Mouse (Mus musculus) left cerebral cortex, postnatal 10 days (tissue): Measurements from ENCODE around the gene Slc8a1. TPM values are rescaled to one million over a fixed set of nuclear protein-coding genes. Genes with fewer than 3 reads are reported as not detected.

Experiments
- DNase-seq, 2 experiments: peaks; one replicate each; pipeline ENCODE4 v3.0.0; 2021 to 2022; ENCODE audit warnings: low spot score in 2 of 2, mixed read lengths in 1 of 2; ENCODE audit errors: extremely low spot score in 1 of 2
- intact Hi-C: fragments of 180-260 bp; cut with DNase I; formaldehyde crosslinking; loops from one replicate; pipeline ENCODE4 v1.15.1; 2025
- total RNA-seq, 2 experiments: library from RNA; stranded (reverse); gene quantifications; 2 replicates each; pipeline ENCODE4 v1.2.3; 2021

Slc8a1 gene
- total RNA-seq, 2 experiments from 2014 or later: 289 to 295 TPM

- peak; percentile 33 to 72 for DNase-seq
- intact Hi-C loops: loop anchor here (10.0 kb wide), 1 partner anchor 184 kb away; no protein-coding TSS in a partner anchor
Observed at GRCm38 (mm10) chr17:81480351-81481161, 257.6 kb downstream of the Slc8a1 start.

DNA sequence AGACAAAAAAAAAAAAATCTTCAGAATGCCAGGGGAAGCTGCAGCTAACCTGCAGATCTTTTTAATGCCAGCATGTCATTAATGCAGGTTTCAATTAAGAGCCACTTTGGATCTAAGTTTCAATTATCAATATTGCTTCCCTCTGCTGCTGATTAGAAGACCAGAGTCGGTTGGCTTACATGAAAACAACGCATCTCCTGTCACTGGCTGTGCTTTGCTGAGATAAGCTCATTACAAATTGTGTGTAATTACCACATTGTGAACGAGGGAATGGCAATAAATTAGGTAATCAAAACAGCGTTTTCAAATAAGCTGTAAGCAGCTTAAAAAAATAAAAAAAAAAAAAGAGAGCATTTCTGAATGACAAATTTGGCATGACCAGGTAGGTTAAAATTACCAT, 258.4 kb downstream of the Slc8a1 start:
- intact Hi-C loops: loop anchor here (10.0 kb wide), 1 partner anchor 185 kb away; no protein-coding TSS in a partner anchor

GRCm38 (mm10) chr17:81477420-81477819, 260.8 kb downstream of the Slc8a1 start:
- intact Hi-C loops: no loop called here

More for the DNA sequence above, 258.4 kb downstream of the Slc8a1 start:
- DNase-seq: no peak

DNA sequence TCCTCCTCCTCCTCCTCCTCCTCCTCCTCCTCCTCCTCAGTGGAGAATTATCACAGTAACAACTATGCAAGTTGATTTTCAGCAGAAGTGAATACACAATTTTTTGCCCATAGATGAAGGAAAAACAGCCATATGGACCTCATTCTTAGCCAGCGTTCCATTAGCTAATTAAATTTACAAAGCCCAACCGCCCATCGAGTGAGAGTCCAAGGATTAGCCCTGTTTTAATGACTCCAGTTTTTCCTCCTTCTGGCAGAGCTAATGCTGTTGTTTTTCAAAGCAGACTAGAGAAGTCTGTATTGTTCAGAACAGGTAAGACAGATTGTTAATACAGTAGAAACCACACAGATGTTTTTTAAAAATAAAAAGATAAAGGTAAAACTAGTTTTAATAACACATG, 264.8 kb downstream of the Slc8a1 start:
- no peak for DNase-seq
- intact Hi-C loops: no loop called here

More at GRCm38 (mm10) chr17:81477420-81477819, 260.8 kb downstream of the Slc8a1 start:
- DNase-seq: no peak

DNA sequence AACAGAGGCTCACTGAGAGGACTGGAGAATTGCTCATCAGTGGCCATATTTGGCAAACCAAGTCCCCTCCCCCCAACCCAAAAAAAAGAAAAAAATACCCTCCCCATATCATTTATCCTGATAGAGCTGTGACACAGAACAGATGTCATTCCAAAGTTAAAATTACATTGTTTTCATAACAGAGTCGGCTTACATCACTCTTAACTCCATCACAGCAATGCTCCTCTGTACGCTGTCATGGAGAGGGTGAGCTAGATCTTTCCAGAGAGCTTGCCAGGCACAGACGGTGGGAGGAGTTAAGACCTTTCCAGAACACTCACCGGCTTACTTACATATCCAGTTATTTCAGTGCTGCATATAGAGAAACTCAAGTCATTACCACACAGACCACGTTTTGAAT, 269.2 kb downstream of the Slc8a1 start:
- DNase-seq: no peak
- intact Hi-C loops: no loop called here

DNA sequence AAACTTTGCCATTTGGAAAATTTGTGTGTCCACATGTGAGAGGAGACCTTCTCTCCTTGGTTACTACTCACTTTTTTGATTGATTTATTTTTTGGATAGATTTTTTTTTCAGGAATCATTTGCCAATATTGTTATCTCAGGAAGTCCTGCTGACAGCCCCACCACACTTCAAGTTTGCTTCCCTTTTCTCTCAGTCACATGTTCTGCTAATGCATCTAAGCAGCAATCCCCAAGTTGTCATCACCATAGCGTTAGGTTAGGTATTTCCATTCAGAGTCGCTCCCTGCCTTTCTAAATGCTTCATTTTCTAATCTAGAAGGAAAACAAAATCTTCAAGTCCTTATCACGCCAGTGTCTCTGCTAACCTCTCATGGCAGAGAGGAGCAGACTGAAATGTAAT, 278.8 kb downstream of the Slc8a1 start:
- DNase-seq: no peak
- intact Hi-C loops: no loop called here

GRCm38 (mm10) chr17:81455977-81456376, 282.2 kb downstream of the Slc8a1 start:
- intact Hi-C loops: no loop called here
- DNase-seq: no peak

DNA sequence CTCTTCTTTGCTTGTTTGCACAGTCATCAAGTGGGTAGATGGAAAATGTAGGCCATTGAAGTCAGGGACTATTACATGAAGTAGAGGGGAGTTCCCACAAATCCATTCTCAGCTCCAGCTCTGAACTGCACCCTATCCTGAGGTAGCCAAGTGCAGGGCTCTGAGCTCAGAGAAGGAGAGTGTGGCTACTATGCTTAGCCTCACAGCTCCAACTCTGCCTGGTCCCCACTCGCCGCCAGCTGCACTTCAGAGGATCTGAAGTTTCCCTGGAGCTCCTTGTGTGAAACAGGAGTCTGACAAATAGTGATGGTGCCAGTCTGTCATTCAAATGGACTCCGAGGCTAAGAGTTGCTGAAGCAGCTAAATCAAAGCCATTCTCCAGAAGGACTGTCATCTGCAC, 282.9 kb downstream of the Slc8a1 start:
- no peak for DNase-seq
- intact Hi-C loops: no loop called here

DNA sequence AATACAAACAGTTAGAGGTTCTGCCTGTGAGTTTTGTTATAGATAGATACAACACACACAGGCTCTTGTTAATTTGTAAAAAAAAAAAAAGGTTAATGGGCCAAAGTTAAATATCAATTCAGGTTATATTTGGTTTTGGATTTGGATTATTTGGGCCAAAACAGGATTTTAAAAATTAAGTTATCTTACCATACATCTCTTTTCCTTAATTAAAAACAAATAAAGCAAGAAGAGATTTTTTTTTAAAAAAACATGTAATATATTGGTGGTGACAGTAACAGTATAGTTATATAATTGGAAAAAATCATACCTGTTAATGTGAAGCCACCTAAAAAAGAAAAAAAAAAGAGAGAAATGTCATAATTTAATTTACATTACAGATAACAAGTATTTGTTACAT, 296.7 kb downstream of the Slc8a1 start, which contains the start of gene Gm11096:
Gm11096 (plus strand) TSS at position 301 of the 400 bp plus-strand sequence.
- intact Hi-C loops: no loop called here
- no peak for DNase-seq

DNA sequence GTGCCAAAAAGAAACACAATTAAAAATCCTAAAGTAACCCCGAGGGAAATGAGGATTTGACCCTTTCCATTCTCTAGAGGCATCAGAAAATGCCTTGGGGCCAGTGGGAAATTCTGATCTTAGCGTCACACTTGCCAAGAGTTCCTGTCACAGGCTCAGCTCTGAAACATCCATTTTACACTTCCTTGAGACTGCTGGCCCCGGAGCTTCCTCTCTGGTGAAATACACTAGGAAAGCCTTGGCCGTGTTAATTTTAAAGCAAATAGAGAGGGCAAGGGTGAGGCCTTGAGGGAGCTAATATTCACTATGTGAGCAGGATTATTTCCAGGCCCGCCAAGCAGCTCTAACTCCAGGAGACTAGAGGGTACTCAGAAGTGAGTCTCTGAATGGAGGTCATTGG, 305.0 kb downstream of the Slc8a1 start:
- intact Hi-C loops: no loop called here
- DNase-seq: no peak

- intact Hi-C loops: no loop called here
- no peak for DNase-seq
Observed at GRCm38 (mm10) chr17:81432733-81433132, 305.4 kb downstream of the Slc8a1 start.

DNA sequence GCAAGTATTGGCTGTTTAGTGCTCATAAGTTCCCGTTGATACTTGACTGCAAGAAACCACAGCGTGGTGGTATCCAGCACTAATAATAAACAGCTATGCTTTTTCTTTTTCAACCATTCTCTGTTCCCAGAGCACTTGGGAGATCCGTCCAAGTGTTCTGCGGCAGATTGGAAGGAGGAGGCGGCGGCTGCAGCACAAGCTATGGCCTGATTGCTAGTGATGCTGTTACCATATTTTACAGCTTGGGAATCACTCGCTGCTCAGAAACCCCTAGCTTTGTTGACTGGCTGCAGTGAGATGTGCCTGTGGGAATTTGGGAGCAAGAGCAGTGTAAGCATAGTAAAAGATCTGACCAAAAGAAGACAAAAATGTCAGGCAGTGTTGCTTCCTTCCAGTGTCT, 310.9 kb downstream of the Slc8a1 start:
- intact Hi-C loops: no loop called here
- DNase-seq: peak; percentile 39 to 49

DNA sequence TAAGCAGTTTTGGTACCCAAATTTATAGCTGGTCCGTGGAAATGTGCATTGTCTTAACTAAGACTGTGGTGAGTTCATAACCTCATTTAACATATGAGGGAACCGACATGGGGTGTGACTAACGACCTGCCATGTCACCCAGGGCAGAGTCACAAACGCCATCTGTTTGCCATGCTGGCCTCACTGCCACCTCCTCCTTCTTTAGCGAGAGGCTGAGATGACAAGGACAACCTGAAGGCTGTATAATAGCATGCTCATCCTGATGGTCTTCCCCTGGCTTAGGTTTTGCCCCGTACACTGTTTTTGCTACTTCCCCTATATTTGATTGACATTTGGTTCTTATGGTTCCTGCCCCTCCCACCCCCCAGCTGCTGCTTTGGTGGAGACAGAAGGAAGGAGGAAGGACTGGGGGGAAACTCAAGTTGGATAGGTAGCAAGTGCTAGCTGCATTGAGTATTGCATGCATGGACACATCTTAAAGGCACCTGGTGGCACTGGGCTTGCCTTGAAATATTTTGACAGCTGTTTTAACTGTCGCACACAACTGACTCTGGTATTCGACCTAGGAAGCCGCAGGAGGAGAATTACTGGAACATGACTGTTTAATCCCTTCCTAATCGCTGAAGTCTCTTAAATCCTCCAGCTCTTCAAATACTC, 313.8 kb downstream of the Slc8a1 start:
- no peak for DNase-seq
- intact Hi-C loops: no loop called here

GRCm38 (mm10) chr17:81419802-81420459, 318.2 kb downstream of the Slc8a1 start:
- DNase-seq: peak in 1 of 2 experiments; percentile 23
- intact Hi-C loops: no loop called here

DNA sequence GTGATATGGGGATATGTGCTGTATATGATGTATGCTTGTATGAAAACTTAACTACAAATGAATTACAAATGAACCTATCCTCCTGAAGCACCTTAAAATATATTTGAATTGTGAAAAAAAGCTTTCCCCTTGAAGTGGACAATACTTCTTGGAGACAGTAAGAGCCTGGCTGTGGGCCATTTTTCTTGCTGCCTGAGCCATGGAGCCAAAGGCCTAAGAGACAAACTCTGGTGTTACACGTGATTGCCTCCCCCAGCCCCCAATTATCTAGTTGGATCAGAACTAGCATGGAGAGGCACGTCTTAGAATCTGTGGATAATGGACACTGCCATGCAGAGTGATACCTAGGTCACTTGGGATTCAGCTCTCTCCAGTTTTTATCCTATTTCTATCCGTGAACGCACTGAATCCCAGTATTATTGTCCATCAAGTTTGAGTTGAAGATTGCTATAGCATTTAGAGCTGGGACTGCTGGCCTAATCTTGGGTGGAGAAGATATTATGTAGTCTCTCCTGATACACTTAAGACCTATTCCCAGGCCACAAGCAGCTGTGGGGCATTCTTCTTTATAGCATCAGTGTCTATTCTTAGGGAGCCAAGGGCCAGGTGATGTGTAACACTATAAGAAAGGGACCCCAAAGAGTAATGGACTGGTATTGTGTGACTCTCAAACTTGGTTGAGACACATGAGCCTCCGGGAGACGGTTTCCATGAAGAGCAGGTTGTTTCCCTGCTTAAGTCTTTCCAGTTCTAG, 321.6 kb downstream of the Slc8a1 start:
- no peak for DNase-seq
- intact Hi-C loops: no loop called here

DNA sequence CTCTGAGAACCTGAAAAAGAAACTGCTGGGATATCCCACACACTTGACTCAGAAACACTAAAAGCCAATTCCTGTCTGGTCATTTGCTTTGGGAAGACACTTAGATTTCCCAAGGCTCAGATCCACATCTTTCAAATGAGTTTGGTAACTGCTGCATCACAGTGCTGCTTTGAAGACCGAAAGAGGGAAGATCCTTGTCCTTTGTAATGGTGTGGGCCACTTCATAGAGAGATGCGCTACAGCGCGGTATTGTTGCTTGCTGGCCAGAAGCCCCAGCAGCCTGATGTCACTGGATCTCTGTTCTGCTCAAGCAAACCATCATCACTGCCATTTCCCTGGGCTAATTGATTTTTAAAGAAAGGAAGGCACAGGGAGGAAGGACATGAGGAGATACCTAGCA, 325.4 kb downstream of the Slc8a1 start:
- intact Hi-C loops: no loop called here
- DNase-seq: no peak

DNA sequence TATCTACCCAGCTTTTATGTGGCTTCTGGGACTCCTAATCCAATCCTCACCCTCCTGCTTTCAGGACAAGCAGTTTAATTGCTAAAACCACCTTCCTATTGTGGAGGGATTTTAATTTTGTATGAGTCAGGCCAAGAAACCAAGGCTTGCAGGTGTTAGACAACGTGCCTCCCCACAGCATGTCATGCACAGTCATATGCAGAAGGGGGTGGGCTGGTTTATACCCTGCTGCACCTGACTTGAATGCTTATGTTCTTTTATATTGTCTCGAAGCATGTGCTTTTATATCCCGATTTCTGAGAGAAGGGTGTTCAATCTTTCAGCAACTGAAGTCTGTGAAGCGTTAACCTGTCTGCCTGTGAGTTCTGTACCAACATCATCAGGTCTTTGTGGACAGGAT, 334.0 kb downstream of the Slc8a1 start:
- intact Hi-C loops: no loop called here

DNA sequence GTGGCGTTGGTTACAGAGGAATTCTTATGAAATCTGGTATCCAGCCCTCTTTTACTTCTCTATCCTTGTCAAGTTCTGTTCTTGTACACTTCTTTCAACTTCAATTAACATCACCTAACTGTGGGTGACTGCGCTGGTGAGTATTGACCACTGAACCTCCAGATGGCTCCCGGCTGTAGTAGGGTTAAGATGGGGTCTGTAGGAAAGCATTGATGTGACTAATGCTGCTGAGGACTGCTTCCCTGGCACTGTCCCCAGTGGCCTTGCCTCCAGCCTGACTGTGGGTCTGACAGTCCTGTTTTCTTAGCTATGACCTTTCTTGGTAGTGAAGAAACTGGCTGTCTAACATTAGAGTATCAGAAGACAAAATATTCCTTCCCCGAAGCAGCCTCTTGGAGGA, 335.1 kb downstream of the Slc8a1 start:
- intact Hi-C loops: no loop called here
- no peak for DNase-seq

More for the DNA sequence above, 334.0 kb downstream of the Slc8a1 start:
- DNase-seq: no peak

DNA sequence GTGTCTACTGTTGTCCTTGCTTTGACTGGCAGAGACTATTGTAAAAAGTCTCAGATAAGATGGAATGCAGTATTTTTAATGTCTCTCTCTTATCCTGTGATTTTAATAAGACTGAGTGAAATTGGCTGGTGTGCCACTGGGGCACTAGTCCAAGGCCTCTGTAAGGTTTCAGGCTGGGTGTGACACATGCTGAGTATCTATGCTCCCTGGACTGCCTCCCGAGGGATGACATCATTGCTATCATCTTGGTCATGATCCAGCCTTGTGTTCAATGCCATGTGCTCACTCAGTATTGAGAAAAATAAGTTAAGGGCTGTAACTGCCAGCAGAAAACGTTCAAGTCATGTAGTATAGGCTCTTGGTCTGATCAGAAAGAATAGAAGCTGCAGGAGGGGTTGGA, 335.5 kb downstream of the Slc8a1 start:
- peak in 1 of 2 experiments; percentile 33 for DNase-seq
- intact Hi-C loops: no loop called here
